Mouse (Mus musculus) ES-E14 (cell line): ENCODE measurements around the gene Emc8.

ENCODE experiments used
- HCFC1 ChIP-seq: IDR thresholded peaks from 2 replicates; pipeline ENCODE4 v1.6.1; 2012; ENCODE audit warnings: low read length, inconsistent platforms, borderline replicate concordance; ENCODE audit not compliant: insufficient read depth
- ZNF384 ChIP-seq: IDR thresholded peaks from 2 replicates; pipeline ENCODE4 v1.6.1; 2012; ENCODE audit warnings: low read depth, low read length, inconsistent platforms

DNA sequence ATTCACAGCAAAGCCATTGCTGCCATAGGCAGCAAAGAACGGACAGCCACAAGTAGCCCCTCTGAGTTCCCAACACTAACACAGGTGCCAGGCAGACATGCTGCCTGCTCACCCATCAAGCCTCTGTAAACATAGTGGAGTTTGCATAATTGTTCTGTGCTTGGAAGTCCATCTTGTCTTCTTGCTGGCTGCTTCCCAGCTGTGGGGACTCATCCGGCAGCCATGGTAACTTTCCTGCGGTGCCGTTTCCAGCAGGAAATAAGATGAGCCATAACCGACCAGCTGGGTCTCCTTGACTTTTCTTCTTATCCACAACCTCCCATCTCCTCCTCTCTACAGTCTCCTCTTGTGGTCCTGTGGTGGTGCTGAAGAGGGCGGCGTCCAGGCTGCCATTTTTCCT is 30.1 kb upstream of the Emc8 start:
- no peak for TF ChIP-seq HCFC1
- no peak for TF ChIP-seq ZNF384
